In the genomic region with DNA sequence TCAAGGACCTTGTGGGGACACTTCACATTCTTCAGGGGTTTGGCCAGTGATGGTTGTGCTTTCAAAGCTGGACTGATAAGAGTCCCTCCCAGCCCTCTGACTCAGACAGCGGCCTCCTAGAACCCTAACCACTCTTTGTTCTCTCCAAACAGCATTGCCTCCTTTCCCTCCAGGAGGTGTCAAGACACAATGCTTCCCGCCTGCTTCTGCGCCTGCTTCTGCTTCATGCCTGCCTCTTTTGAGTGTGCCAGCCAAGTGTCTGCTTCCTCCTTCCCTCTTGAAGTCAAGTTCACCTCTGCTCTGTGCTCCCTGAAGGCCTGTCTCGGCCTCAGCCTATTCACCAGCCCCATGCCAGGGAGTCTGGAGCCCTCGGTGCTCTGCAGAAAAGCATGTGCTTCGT, we compare ENCODE assay signal across 16 mouse cellular contexts. TPM values are rescaled to one million over a fixed set of nuclear protein-coding genes. Genes with fewer than 3 reads are reported as not detected.
DNase-seq lines count a peak whose midpoint lies in the region; ATAC-seq lines count a peak whose summit lies in the region.
"Had no signal": no experiment of that assay in that cellular context is flagged by ENCODE, and none has a peak within 500 bp of the region (broad histone marks: within the 10 kb centered on the region; RNA-seq: fewer than 3 reads in every experiment).

No protein-coding gene starts in this region.

- H3K9me3 ChIP-seq in heart, embryonic 11.5 days (replicated peaks; ENCODE audit: control insufficient read depth, low read length): no peaks in the 10 kb centered on the region
- no peaks in the 10 kb centered on the region for H3K9me3 ChIP-seq in lung, embryonic 16.5 days (ENCODE audit: control insufficient read depth, low read length)
- H3K9me3 ChIP-seq in limb, embryonic 10.5 days (replicated peaks): no peaks in the 10 kb centered on the region
- H3K9me3 ChIP-seq in stomach, embryonic 16.5 days (replicated peaks; ENCODE audit: control insufficient read depth, low read length): no peaks in the 10 kb centered on the region
- H3K9me3 ChIP-seq: forebrain, embryonic 13.5 days; heart, embryonic 13.5 days; liver, embryonic 12.5 days; midbrain, embryonic 12.5 days; neural tube, embryonic 15.5 days had no signal

- intact Hi-C loops in heart, postnatal 25 days (cut with DNase I): no loop called here

- no peaks in the 10 kb centered on the region for H3K27me3 ChIP-seq in heart, embryonic 11.5 days (ENCODE audit: control insufficient read depth, insufficient read depth, low read length)
- no peaks in the 10 kb centered on the region for H3K27me3 ChIP-seq in lung, embryonic 16.5 days (ENCODE audit: control insufficient read depth, insufficient read depth, low read depth, low read length)
- no peaks in the 10 kb centered on the region for H3K27me3 ChIP-seq in limb, embryonic 10.5 days (ENCODE audit: low read depth, poor library complexity, severe bottlenecking)
- H3K27me3 ChIP-seq in stomach, embryonic 16.5 days (ENCODE audit: control insufficient read depth, insufficient read depth, low read length): no peaks in the 10 kb centered on the region
- H3K27me3 ChIP-seq: forebrain, embryonic 13.5 days; heart, embryonic 13.5 days; midbrain, embryonic 12.5 days; neural tube, embryonic 15.5 days had no signal

- H3K27ac ChIP-seq in heart, embryonic 11.5 days (ENCODE audit: low read depth, low read length): peak overlapping the region; percentile 29; the same call in 1 of the 2 replicates
- H3K27ac ChIP-seq in lung, embryonic 16.5 days (ENCODE audit: low read length): peak overlapping the region; percentile 48; the same call in 1 of the 2 replicates
- peak overlapping the region; percentile 59 for H3K27ac ChIP-seq in limb, embryonic 10.5 days
- peak overlapping the region; percentile 81 for H3K27ac ChIP-seq in stomach, embryonic 16.5 days (ENCODE audit: low read length)
- H3K27ac ChIP-seq: forebrain, embryonic 13.5 days; liver, embryonic 12.5 days; midbrain, embryonic 12.5 days; neural tube, embryonic 15.5 days had no signal

- DNase-seq in heart, postnatal 25 days (ENCODE audit: low spot score): no peak
- DNase-seq in lung, postnatal 25 days (ENCODE audit: low spot score): no peak
- no peak for DNase-seq in limb, embryonic 10.5 days (ENCODE audit: low spot score)
- no peak for DNase-seq in embryo, embryonic 10 days (ENCODE audit: low spot score)
- DNase-seq in adrenal gland, adult 8-10 months: no peak
- DNase-seq: cerebellum, adult 9-10 months; lung, postnatal 36 days had no signal

- H3K4me3 ChIP-seq in heart, embryonic 11.5 days (ENCODE audit: low read depth, low read length): no peak overlapping the region
- H3K4me3 ChIP-seq in lung, embryonic 16.5 days (ENCODE audit: low read length): no peak overlapping the region
- H3K4me3 ChIP-seq in limb, embryonic 10.5 days: no peak overlapping the region
- no peak overlapping the region for H3K4me3 ChIP-seq in stomach, embryonic 16.5 days (replicated peaks; ENCODE audit: low read length)
- H3K4me3 ChIP-seq: forebrain, embryonic 13.5 days; heart, embryonic 13.5 days; liver, embryonic 12.5 days; midbrain, embryonic 12.5 days; neural tube, embryonic 15.5 days had no signal

- no peak overlapping the region for H3K9ac ChIP-seq in heart, embryonic 11.5 days (ENCODE audit: low read depth, low read length)
- no peak overlapping the region for H3K9ac ChIP-seq in lung, embryonic 16.5 days (ENCODE audit: low read length)
- H3K9ac ChIP-seq in stomach, embryonic 16.5 days (ENCODE audit: low read length): no peak overlapping the region
- H3K9ac ChIP-seq: forebrain, embryonic 13.5 days; liver, embryonic 12.5 days; midbrain, embryonic 12.5 days; neural tube, embryonic 15.5 days had no signal

- WGBS in heart, embryonic 11.5 days (ENCODE audit: insufficient replicate concordance): 37% methylated on average over 6 of the region's 6 CpGs
- 44% methylated on average over 6 of the region's 6 CpGs for WGBS in lung, embryonic 16.5 days
- 61% methylated on average over 6 of the region's 6 CpGs for WGBS in limb, embryonic 10.5 days
- 50% methylated on average over 6 of the region's 6 CpGs for WGBS in stomach, embryonic 16.5 days

- H3K36me3 ChIP-seq in heart, embryonic 11.5 days (ENCODE audit: control insufficient read depth, insufficient read depth, low read length): no peaks in the 10 kb centered on the region
- H3K36me3 ChIP-seq in lung, embryonic 16.5 days (ENCODE audit: control insufficient read depth, insufficient read depth, low read length): no peaks in the 10 kb centered on the region
- H3K36me3 ChIP-seq in limb, embryonic 10.5 days: no peaks in the 10 kb centered on the region
- H3K36me3 ChIP-seq in stomach, embryonic 16.5 days (ENCODE audit: control insufficient read depth, insufficient read depth, low read length): no peaks in the 10 kb centered on the region
- H3K36me3 ChIP-seq: heart, embryonic 13.5 days; liver, embryonic 12.5 days; midbrain, embryonic 12.5 days; neural tube, embryonic 15.5 days had no signal

- H3K4me2 ChIP-seq in heart, embryonic 11.5 days: no peak overlapping the region
- H3K4me2 ChIP-seq in lung, embryonic 16.5 days (ENCODE audit: low read depth, low read length): no peak overlapping the region
- no peak overlapping the region for H3K4me2 ChIP-seq in stomach, embryonic 16.5 days (ENCODE audit: low read depth, low read length)
- H3K4me2 ChIP-seq: forebrain, embryonic 13.5 days; heart, embryonic 13.5 days; liver, embryonic 12.5 days; midbrain, embryonic 12.5 days; neural tube, embryonic 15.5 days had no signal

- ATAC-seq in heart, embryonic 11.5 days (replicated peaks; ENCODE audit: insufficient number of reproducible peaks, low FRiP score, low TSS enrichment): no peak
- no peak for ATAC-seq in lung, embryonic 16.5 days (ENCODE audit: low read depth)
- ATAC-seq in stomach, embryonic 16.5 days (ENCODE audit: insufficient read depth, low FRiP score): no peak
- ATAC-seq: forebrain, embryonic 13.5 days; inflammation-experienced regulatory T-cells, adult 6 months; liver, embryonic 12.5 days had no signal

- peaks cover 24% of the 10 kb centered on the region for H3K4me1 ChIP-seq in heart, embryonic 11.5 days (ENCODE audit: control insufficient read depth, insufficient read depth, low read length)
- peaks cover 22% of the 10 kb centered on the region for H3K4me1 ChIP-seq in lung, embryonic 16.5 days (replicated peaks; ENCODE audit: control insufficient read depth, insufficient read depth, low read length)
- peaks cover 29% of the 10 kb centered on the region for H3K4me1 ChIP-seq in limb, embryonic 10.5 days
- H3K4me1 ChIP-seq in stomach, embryonic 16.5 days (ENCODE audit: control insufficient read depth, insufficient read depth, low read length): peaks cover 25% of the 10 kb centered on the region
- H3K4me1 ChIP-seq: forebrain, embryonic 13.5 days; midbrain, embryonic 12.5 days; neural tube, embryonic 15.5 days had no signal

RNA-seq across cellular contexts. Expression of gene Ptges, which starts 11.5 kb away (rescaled TPM):
- 3.1 and 3.6 TPM in 2 replicates for polyA plus RNA-seq in heart, embryonic 11.5 days (2014; fragmentation: Nextera tagmentation; extraction: Ambion mirVana)
- 1 to 10 TPM; 2.3 to 2.7 TPM for total RNA-seq in heart, postnatal 25 days (2021)
- polyA plus RNA-seq in lung, embryonic 16.5 days (2015; fragmentation: Nextera tagmentation; extraction: Ambion mirVana): 27.9 and 30.3 TPM in 2 replicates
- polyA plus RNA-seq in limb, embryonic 10.5 days (2016; fragmentation: Nextera tagmentation; extraction: Ambion mirVana): 10.1 and 11.8 TPM in 2 replicates
- polyA plus RNA-seq in stomach, embryonic 16.5 days (2015; fragmentation: Nextera tagmentation; extraction: Ambion mirVana): 10.3 and 13.0 TPM in 2 replicates
- total RNA-seq in adrenal gland, adult 8-10 months (2022): 10 to 100 TPM; 18.6 to 50.4 (median 35.4) TPM
- polyA plus RNA-seq: inflammation-experienced regulatory T-cells, adult 6 months had no signal

RNA-seq across cellular contexts. Expression of gene Tor1b, which starts 34.6 kb away (rescaled TPM):
- 23.3 and 23.7 TPM in 2 replicates for polyA plus RNA-seq in heart, embryonic 11.5 days (2014; fragmentation: Nextera tagmentation; extraction: Ambion mirVana)
- 10 to 100 TPM; 22.8 to 25.6 TPM for total RNA-seq in heart, postnatal 25 days (2021)
- 35.0 and 38.4 TPM in 2 replicates for polyA plus RNA-seq in lung, embryonic 16.5 days (2015; fragmentation: Nextera tagmentation; extraction: Ambion mirVana)
- 26.7 and 27.6 TPM in 2 replicates for polyA plus RNA-seq in limb, embryonic 10.5 days (2016; fragmentation: Nextera tagmentation; extraction: Ambion mirVana)
- 33.6 and 34.8 TPM in 2 replicates for polyA plus RNA-seq in stomach, embryonic 16.5 days (2015; fragmentation: Nextera tagmentation; extraction: Ambion mirVana)
- 10 to 100 TPM; 60.4 to 66.7 (median 65.7) TPM for total RNA-seq in adrenal gland, adult 8-10 months (2022)

RNA-seq across cellular contexts. Expression of gene Tor1a, which starts 49.6 kb away (rescaled TPM):
- 54.9 and 57.6 TPM in 2 replicates for polyA plus RNA-seq in heart, embryonic 11.5 days (2014; fragmentation: Nextera tagmentation; extraction: Ambion mirVana)
- 10 to 100 TPM; 11.2 to 12.2 TPM for total RNA-seq in heart, postnatal 25 days (2021)
- 72.8 and 77.1 TPM in 2 replicates for polyA plus RNA-seq in lung, embryonic 16.5 days (2015; fragmentation: Nextera tagmentation; extraction: Ambion mirVana)
- polyA plus RNA-seq in limb, embryonic 10.5 days (2016; fragmentation: Nextera tagmentation; extraction: Ambion mirVana): 76.7 and 77.7 TPM in 2 replicates
- 70.0 and 75.1 TPM in 2 replicates for polyA plus RNA-seq in stomach, embryonic 16.5 days (2015; fragmentation: Nextera tagmentation; extraction: Ambion mirVana)
- 10 to 100 TPM; 32.6 to 42.3 (median 37.4) TPM for total RNA-seq in adrenal gland, adult 8-10 months (2022)

Comparison
In these comparisons a context has a peak if more than half of its experiments do, and no peak if none do; other contexts are left out.
1. H3K27ac ChIP-seq: peak in every context shown above with its lines; median percentile 81 in stomach, embryonic 16.5 days; 59 in limb, embryonic 10.5 days; 48 in lung, embryonic 16.5 days; 29 in heart, embryonic 11.5 days.